Mouse (Mus musculus): ENCODE data around the gene L1td1.
A peak's percentile ranks its signal among the peaks of the same experiment; 100 is the strongest.
"Not testable (repeated sequence)": the region's sequence is repeated elsewhere in the genome, so short reads cannot be mapped to it uniquely, and the experiment has no call there.

Gene L1td1

DNA sequence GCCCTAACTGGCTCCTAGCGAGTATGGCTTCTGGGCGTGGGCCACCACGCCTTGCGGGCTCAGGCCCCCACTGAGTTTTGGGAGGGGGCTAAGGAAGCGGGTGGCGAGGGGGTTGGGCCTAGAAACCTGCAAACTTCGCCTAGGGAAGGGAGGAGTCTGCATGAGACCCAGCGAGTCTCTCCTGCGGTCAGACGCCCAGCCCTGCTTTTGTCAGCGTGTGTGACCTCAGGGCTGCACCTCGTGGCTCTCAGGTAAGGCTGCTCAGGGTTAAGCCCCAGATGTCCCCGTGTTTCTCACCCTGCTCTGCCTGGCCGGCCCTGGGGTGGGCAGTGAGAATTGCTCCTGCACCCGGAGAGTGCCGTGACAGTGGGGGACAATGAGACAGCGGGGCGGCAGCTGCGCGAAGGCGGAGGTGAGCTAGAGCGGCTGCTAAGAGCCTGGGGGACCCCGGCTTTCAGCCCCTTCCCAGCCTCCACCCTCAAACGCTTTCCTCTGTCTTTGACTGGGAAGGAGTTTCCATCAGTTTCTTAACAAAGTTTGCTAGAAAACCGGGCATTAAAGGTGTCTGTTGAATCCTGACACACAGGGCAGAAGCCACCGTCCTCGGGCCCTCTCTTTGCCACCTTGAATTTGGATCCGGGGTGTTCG is at the start of gene L1td1:
TSS of gene L1td1 (plus strand) at position 145 of the 648 bp plus-strand sequence.
- DNase-seq (ENCODE audit: low read depth), result no peak

DNA sequence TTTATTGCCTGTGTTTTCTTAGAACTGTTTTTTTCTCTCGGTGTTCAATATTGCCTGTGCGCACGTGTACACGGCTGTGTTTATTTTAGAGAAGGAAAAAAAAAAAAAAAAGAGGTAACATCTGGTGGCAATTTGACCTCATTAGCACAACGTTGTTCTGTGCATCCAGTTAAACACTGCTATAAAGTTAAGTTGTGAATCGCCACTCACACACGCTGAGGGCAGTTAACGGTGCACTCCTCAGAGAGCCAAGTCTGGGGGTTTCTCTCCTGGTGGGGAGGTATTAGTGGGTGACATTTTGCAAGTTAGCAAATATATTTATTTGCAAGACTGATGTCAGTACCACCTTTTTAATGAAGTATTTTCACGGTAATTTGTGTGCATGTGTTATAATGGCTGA is 49.0 kb upstream of the L1td1 start:
- DNase-seq (ENCODE audit: low read depth), result no peak

GRCm38 (mm10) chr4:98686678-98687267 is 39.8 kb upstream of the L1td1 start:
- DNase-seq (ENCODE audit: low read depth), result no peak

- DNase-seq (ENCODE audit: low read depth), result no peak
These were observed 38.4 kb upstream of the L1td1 start for GRCm38 (mm10) chr4:98688116-98688515.

GRCm38 (mm10) chr4:98688520-98688919 is 38.0 kb upstream of the L1td1 start:
- no peak for DNase-seq (ENCODE audit: low read depth)

GRCm38 (mm10) chr4:98689988-98690387 is 36.5 kb upstream of the L1td1 start:
- no peak for DNase-seq (ENCODE audit: low read depth)

DNA sequence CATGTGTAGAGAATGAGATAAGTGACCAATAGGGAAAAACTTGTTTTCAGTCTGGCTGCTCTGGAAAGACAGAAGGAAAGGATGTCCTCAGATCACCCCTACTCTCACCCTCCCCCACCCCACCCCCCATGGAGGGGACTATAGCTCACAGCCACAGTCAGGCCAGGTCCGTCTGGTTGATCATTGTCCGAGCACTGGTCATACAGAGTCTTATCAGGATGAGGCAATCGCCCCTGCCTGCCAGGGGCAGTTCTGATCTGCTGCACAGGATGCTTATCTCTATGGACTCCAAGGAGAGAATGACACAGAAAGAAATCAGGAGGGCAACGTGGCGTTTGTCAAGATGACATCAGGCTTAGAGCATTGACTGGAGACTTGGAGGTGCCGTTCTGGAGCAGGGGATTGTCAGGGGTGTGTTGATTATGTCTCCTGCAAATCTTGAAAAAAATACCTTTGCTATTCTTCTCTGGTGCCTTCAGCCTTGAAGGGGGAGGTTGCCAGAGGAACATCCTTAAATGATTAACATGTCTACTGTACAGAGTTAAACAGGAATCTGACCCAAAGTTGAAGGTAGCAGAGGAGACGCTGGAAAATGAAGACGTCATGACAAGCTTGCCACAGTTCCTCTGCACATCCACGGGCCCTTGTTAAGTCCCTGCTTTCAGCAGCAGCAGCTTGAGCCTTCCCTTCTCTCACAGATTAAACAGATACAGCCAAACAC is 32.9 kb upstream of the L1td1 start:
- no peak for DNase-seq (ENCODE audit: low read depth)

DNA sequence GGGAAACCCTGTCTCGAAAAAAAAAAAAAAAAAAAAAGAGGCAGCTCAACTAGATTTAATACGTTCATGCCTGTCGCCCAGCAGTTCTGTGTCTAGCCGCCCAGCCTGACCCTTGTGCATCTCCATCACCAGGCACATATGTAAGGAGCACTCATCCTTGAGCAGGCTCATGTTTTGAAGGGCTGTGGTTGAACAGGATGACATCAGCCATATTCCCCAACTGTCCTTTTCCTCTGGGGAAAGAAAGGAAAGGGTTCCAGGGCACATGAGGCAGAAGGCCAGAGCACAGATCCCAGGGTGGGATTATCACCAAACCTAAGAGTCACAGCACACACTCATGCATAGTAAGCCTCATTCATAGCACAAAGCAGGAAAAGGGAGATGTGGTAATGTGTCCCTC is 28.6 kb upstream of the L1td1 start:
- DNase-seq (ENCODE audit: low read depth), result no peak

GRCm38 (mm10) chr4:98698921-98699320 is 27.6 kb upstream of the L1td1 start:
- no peak for DNase-seq (ENCODE audit: low read depth)

DNA sequence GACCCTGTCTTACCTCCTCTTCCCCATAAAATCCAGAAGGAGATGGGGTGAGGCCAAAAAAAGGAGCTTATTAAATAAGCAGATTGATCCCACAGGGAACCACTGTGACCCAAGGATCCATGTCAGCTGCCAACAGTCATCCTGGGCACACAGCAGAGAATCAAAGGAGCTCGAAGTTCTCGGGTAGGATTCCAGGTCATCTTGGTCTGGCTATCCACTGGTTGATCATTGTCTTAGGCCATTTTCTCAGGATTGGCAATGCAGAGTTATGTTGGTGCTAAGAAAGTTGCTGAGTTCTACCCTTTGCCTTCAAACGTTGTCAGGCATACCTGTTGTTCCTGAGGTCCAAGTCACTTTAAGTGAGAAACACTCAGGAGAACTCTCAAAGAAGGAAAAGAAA is 26.4 kb upstream of the L1td1 start:
- no peak for DNase-seq (ENCODE audit: low read depth)

GRCm38 (mm10) chr4:98702201-98702894 is 24.2 kb upstream of the L1td1 start:
- peak; percentile 21 for DNase-seq (ENCODE audit: low read depth)

DNA sequence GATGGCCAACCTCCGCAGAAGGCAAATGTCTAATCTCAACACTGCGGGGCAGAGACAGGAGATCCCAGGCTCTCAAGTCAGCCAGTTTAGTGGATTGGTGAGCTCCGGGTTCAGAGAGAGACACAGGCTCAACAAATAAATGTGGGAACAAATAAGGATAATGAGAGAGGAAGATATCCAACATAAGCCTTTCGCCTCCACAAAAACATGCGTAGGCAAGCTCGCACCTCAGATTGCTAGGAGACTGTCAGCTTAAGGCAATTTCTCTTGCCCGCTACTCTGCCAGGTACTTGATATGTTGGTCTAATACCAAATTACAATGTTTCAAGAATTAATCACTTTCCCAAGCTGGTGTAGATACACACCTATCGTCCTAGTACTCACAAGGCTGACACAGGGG is 15.6 kb upstream of the L1td1 start:
- no peak for DNase-seq (ENCODE audit: low read depth)

- DNase-seq (ENCODE audit: low read depth), result no peak
These were observed 8.6 kb upstream of the L1td1 start for GRCm38 (mm10) chr4:98717735-98718546.

DNA sequence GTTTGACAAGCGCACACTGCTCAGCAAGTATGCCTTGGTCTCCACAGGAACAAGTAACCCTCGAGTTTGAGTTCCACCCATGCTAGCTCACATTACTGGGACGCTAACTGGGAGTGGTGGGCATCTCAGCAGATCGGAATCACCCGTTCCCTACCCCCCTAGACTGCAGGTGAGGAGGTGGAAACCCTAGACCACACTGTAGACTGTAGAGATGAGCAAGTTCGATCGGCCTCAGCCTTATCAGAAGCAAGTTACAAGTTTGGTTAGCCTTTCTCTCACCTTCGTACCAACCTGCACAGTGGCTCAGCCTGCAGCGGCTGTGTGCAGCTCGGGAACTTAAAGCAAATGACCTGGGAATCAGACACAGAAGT is 8.0 kb upstream of the L1td1 start:
- DNase-seq (ENCODE audit: low read depth), result no peak

- peak; percentile 61 for DNase-seq (ENCODE audit: low read depth)
These were observed 4.1 kb upstream of the L1td1 start for GRCm38 (mm10) chr4:98722454-98722853.

- not testable (repeated sequence) for DNase-seq (ENCODE audit: low read depth)
These were observed 1.9 kb upstream of the L1td1 start for GRCm38 (mm10) chr4:98724682-98725081.

DNA sequence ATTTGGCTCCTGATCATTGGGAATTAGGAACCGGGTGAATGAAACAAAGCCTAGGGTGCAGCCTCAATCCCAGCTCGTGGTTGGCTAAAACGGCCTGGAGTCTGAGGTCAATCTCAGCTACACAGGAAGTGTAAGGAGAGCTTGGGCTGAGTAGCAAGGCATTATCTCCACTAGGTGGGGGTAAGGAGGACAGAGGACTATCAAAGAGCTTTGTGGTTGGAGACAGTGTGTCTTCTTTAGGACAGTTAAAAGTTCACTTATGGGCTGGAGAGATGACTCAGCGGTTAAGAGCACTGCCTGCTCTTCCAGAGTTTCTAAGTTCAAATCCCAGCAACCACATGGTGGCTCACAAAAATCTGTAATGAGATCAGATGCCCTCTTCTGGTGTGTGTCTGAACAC is 1.1 kb upstream of the L1td1 start:
- DNase-seq (ENCODE audit: low read depth), result no peak

- no peak for DNase-seq (ENCODE audit: low read depth)
These were observed 893 bp downstream of the L1td1 start for GRCm38 (mm10) chr4:98727295-98727958.

- no peak for DNase-seq (ENCODE audit: low read depth)
These were observed 1.4 kb downstream of the L1td1 start for GRCm38 (mm10) chr4:98727959-98728347.

GRCm38 (mm10) chr4:98728716-98729115 is 2.2 kb downstream of the L1td1 start:
- DNase-seq (ENCODE audit: low read depth), result no peak

DNA sequence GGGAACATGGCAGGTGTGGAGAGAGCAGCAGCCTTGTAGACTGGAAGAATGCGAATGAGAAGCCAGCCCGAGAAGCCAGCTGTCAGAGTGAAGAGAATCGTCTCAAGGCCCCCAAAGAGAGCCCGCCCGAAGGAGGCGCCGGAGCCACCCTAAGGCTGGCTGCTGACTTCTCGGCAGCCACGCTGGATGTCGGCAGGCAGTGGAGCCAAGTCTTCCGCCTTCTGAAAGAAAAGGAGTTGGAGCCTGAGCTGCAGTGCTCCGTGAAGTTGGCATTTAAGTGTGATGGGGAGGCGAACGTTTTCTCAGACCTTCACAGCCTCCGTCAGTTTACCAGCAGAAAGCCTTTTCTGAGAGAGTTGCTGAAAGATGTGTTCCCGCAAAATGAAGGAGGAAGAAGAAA is 7.1 kb downstream of the L1td1 start:
- DNase-seq (ENCODE audit: low read depth), result no peak

DNA sequence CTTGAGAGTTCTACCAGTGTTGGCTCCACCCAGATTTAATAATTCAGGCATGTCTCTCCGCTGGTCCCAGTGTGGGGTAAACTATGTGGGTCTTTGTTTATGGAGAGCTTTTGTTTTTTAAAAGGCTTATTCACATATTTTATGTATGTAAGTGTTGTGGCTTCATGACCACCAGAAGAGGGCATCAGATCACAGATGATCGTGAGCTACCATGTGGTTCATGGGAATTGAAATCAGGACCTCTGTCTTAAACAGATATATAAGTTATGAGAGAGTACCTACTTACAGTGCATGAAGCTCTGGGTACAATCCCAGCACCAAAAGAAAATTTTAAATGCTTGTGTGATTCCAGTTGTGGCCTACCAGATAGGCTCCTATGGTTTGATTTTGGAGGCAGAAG is 13.2 kb downstream of the L1td1 start:
- DNase-seq (ENCODE audit: low read depth), result no peak
